In the genomic region with DNA sequence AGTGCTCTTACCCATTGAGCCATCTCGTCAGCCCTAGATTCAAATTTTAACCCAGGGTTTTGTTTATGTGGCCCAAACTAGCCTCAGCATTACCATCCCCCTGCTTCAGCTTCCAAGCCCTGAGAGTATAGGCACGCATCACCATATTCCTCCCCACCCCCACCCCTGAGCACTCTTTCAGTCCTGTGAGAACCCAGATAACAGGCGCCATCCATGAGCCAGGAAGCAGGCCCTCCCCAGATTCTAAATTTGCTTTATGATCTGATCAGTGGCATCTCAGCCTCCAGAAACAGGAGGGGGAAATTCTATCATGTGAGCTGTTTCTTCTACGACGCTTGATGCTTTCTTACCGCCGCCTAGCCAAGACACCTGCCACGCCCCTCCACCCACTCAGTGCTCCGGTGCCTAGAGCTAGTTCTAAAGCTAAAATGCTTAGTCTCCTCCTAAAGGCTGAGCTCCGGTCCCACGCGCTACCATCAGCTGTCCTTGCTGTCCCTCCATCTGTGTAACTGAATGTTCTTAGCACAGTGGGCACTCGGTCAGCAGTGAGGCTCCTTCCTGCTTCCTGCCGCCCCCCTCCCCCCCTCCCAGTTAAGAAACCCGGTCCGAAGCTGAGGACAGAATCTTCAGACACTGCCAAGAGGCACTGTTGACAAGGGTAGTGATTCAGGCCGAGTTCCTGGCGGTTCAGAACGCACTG, we compare ENCODE assay signal across 8 mouse cellular contexts. TPM values are rescaled to one million over a fixed set of nuclear protein-coding genes. Genes with fewer than 3 reads are reported as not detected.
A peak's percentile ranks its signal among the peaks of the same experiment; 100 is the strongest.
DNase-seq lines count a peak whose midpoint lies in the region; ATAC-seq lines count a peak whose summit lies in the region.

No protein-coding gene starts in this region.

- ATAC-seq in intestine, embryonic 15.5 days = peak; percentile 65
- ATAC-seq in limb, embryonic 12.5 days (ENCODE audit: insufficient number of reproducible peaks, insufficient read depth, low FRiP score, low TSS enrichment, low read depth) = no peak
- peak; percentile 24; the same call in 1 of the 2 replicates for ATAC-seq in midbrain, embryonic 14.5 days (ENCODE audit: low FRiP score, low TSS enrichment)
- 0 out of 2 replicates have a peak, but pooled peaks have one; percentile 34 for ATAC-seq in stomach, embryonic 14.5 days (ENCODE audit: insufficient number of reproducible peaks, insufficient read depth, low FRiP score, low read depth)

- no peaks in the 10 kb centered on the region for H3K9me3 ChIP-seq in intestine, embryonic 15.5 days
- no peaks in the 10 kb centered on the region for H3K9me3 ChIP-seq in limb, embryonic 12.5 days
- H3K9me3 ChIP-seq in midbrain, embryonic 14.5 days (ENCODE audit: control insufficient read depth, low read length) = no peaks in the 10 kb centered on the region
- H3K9me3 ChIP-seq in stomach, embryonic 14.5 days (ENCODE audit: control insufficient read depth, low read depth, low read length) = no peaks in the 10 kb centered on the region

- H3K27ac ChIP-seq in intestine, embryonic 15.5 days = no peak overlapping the region
- H3K27ac ChIP-seq in limb, embryonic 12.5 days = no peak overlapping the region
- H3K27ac ChIP-seq in midbrain, embryonic 14.5 days (replicated peaks; ENCODE audit: low read depth, low read length) = peak overlapping the region; percentile 52; the same call in 1 of the 2 replicates
- H3K27ac ChIP-seq in stomach, embryonic 14.5 days (ENCODE audit: low read length) = 0 out of 2 replicates have a peak overlapping the region, but pooled peaks have one; percentile 21

- no peak overlapping the region; the same call in 1 of the 2 replicates for H3K4me3 ChIP-seq in intestine, embryonic 15.5 days (replicated peaks)
- H3K4me3 ChIP-seq in limb, embryonic 12.5 days (replicated peaks) = peak overlapping the region; percentile 21; the same call in 1 of the 2 replicates
- H3K4me3 ChIP-seq in midbrain, embryonic 14.5 days (replicated peaks; ENCODE audit: low read depth, low read length) = 0 out of 2 replicates have a peak overlapping the region, but pooled peaks have one; percentile 7
- peak overlapping the region; percentile 19 for H3K4me3 ChIP-seq in stomach, embryonic 14.5 days (ENCODE audit: low read depth, low read length)

- no peaks in the 10 kb centered on the region for H3K36me3 ChIP-seq in intestine, embryonic 15.5 days
- no peaks in the 10 kb centered on the region for H3K36me3 ChIP-seq in limb, embryonic 12.5 days
- no peaks in the 10 kb centered on the region for H3K36me3 ChIP-seq in midbrain, embryonic 14.5 days (ENCODE audit: control insufficient read depth, insufficient read depth, low read length)
- H3K36me3 ChIP-seq in stomach, embryonic 14.5 days (ENCODE audit: control insufficient read depth, insufficient read depth, low read length) = no peaks in the 10 kb centered on the region

- peaks cover 10% of the 10 kb centered on the region; the same call in 1 of the 2 replicates for H3K4me1 ChIP-seq in intestine, embryonic 15.5 days (replicated peaks)
- peaks cover 5% of the 10 kb centered on the region; the same call in 1 of the 2 replicates for H3K4me1 ChIP-seq in limb, embryonic 12.5 days (replicated peaks)
- 0 out of 2 replicates have a peak, but pooled peaks cover 3% of the 10 kb centered on the region for H3K4me1 ChIP-seq in midbrain, embryonic 14.5 days (ENCODE audit: control insufficient read depth, insufficient read depth, low read length)
- H3K4me1 ChIP-seq in stomach, embryonic 14.5 days (ENCODE audit: control insufficient read depth, insufficient read depth, low read length) = peaks cover 3% of the 10 kb centered on the region; the same call in 1 of the 2 replicates

- 5% methylated on average over 19 of the region's 19 CpGs for WGBS in intestine, embryonic 15.5 days
- 6% methylated on average over 19 of the region's 19 CpGs for WGBS in limb, embryonic 12.5 days
- WGBS in midbrain, embryonic 14.5 days = 6% methylated on average over 19 of the region's 19 CpGs
- 6% methylated on average over 19 of the region's 19 CpGs for WGBS in stomach, embryonic 14.5 days

- peak overlapping the region; percentile 51 for H3K4me2 ChIP-seq in intestine, embryonic 15.5 days (replicated peaks)
- peak overlapping the region; percentile 52 for H3K4me2 ChIP-seq in limb, embryonic 12.5 days
- H3K4me2 ChIP-seq in midbrain, embryonic 14.5 days (ENCODE audit: low read length) = peak overlapping the region; percentile 49
- peak overlapping the region; percentile 40 for H3K4me2 ChIP-seq in stomach, embryonic 14.5 days (replicated peaks; ENCODE audit: low read depth, low read length)

- no peak overlapping the region for H3K9ac ChIP-seq in intestine, embryonic 15.5 days
- H3K9ac ChIP-seq in limb, embryonic 12.5 days (replicated peaks) = no peak overlapping the region
- peak overlapping the region; percentile 31; the same call in 1 of the 2 replicates for H3K9ac ChIP-seq in midbrain, embryonic 14.5 days (replicated peaks; ENCODE audit: low read length)
- no peak overlapping the region for H3K9ac ChIP-seq in stomach, embryonic 14.5 days (replicated peaks; ENCODE audit: low read depth, low read length)

- no peaks in the 10 kb centered on the region for H3K27me3 ChIP-seq in intestine, embryonic 15.5 days (replicated peaks)
- H3K27me3 ChIP-seq in limb, embryonic 12.5 days = no peaks in the 10 kb centered on the region
- H3K27me3 ChIP-seq in midbrain, embryonic 14.5 days (ENCODE audit: control insufficient read depth, insufficient read depth, low read length) = no peaks in the 10 kb centered on the region
- H3K27me3 ChIP-seq in stomach, embryonic 14.5 days (ENCODE audit: control insufficient read depth, insufficient read depth, low read length) = no peaks in the 10 kb centered on the region

- intact Hi-C loops in gastrocnemius, postnatal 14 days (cut with DNase I; ENCODE audit: low total_unique reads) = no loop called here

- DNase-seq in kidney, adult 18-20 months = peak; percentile 28
- no peak for DNase-seq in kidney, adult 9 months
- peak; percentile 20 for DNase-seq in embryo, embryonic 10 days (ENCODE audit: low spot score)
- DNase-seq in gastrocnemius, postnatal 14 days = peak; percentile 37
- peak; percentile 45 for DNase-seq in midbrain, embryonic 14.5 days

RNA-seq across cellular contexts. Expression of a gene that starts 22.5 kb away (rescaled TPM):
- total RNA-seq in gastrocnemius, postnatal 14 days (2021) = 1 to 10 TPM; 3.0 to 3.4 TPM
- 26.8 and 32.7 TPM in 2 replicates for polyA plus RNA-seq in intestine, embryonic 15.5 days (2015; fragmentation: Nextera tagmentation; extraction: Ambion mirVana)
- 18.9 and 21.8 TPM in 2 replicates for polyA plus RNA-seq in limb, embryonic 12.5 days (2016; fragmentation: Nextera tagmentation; extraction: Ambion mirVana)
- polyA plus RNA-seq in midbrain, embryonic 14.5 days (2014; fragmentation: Nextera tagmentation; extraction: Ambion mirVana) = 6.9 and 8.2 TPM in 2 replicates
- polyA plus RNA-seq in stomach, embryonic 14.5 days (2014; fragmentation: Nextera tagmentation; extraction: Ambion mirVana) = 10.3 and 12.0 TPM in 2 replicates

RNA-seq across cellular contexts. Expression of a gene that starts 34.7 kb away (rescaled TPM):
- total RNA-seq in gastrocnemius, postnatal 14 days (2021) = 100 to 1,000 TPM; 184 to 212 TPM
- polyA plus RNA-seq in intestine, embryonic 15.5 days (2015; fragmentation: Nextera tagmentation; extraction: Ambion mirVana) = 548 and 585 TPM in 2 replicates
- polyA plus RNA-seq in limb, embryonic 12.5 days (2016; fragmentation: Nextera tagmentation; extraction: Ambion mirVana) = 536 and 555 TPM in 2 replicates
- 410 and 413 TPM in 2 replicates for polyA plus RNA-seq in midbrain, embryonic 14.5 days (2014; fragmentation: Nextera tagmentation; extraction: Ambion mirVana)
- 738 and 754 TPM in 2 replicates for polyA plus RNA-seq in stomach, embryonic 14.5 days (2014; fragmentation: Nextera tagmentation; extraction: Ambion mirVana)

Comparison
In these comparisons a context has a peak if more than half of its experiments do, and no peak if none do; other contexts are left out.
1. H3K27ac ChIP-seq: peak in midbrain, embryonic 14.5 days (single experiment) and stomach, embryonic 14.5 days (single experiment); none in intestine, embryonic 15.5 days (single experiment) and limb, embryonic 12.5 days (single experiment).
2. Peak in every context shown above with its lines, with median percentiles within 50 percentile points of each other: H3K4me2 ChIP-seq.